Comparison of ENCODE assay signal across 8 mouse cellular contexts in genomic region chr8:91801241-91801811, GRCm38 (mm10). TPM values are rescaled to one million over a fixed set of nuclear protein-coding genes. Genes with fewer than 3 reads are reported as not detected.
DNase-seq lines count a peak whose midpoint lies in the region; ATAC-seq lines count a peak whose summit lies in the region.

No protein-coding gene starts in this region.

- peaks cover 54% of the 10 kb centered on the region for H3K4me1 ChIP-seq in embryonic facial prominence, embryonic 12.5 days
- H3K4me1 ChIP-seq in heart, embryonic 14.5 days (ENCODE audit: control insufficient read depth in 2 of 2, insufficient read depth in 2 of 2, low read length in 2 of 2): peaks cover 30 to 37% of the 10 kb centered on the region in 2 experiments

- peak; percentile 29 for DNase-seq in thymus, postnatal 4 days
- DNase-seq in thymus, postnatal 10 days (ENCODE audit: low spot score in 2 of 2): no peak
- peak; percentile 86 for DNase-seq in kidney, postnatal 10 days
- DNase-seq in lung, postnatal 4 days: peak; percentile 78 to 90
- peak; percentile 41 for DNase-seq in testis, postnatal 10 days (ENCODE audit: low spot score)
- no peak for DNase-seq in layer of hippocampus, adult 8-10 months (ENCODE audit: low spot score in 2 of 2)

- peak overlapping the region; percentile 70 for H3K4me3 ChIP-seq in embryonic facial prominence, embryonic 12.5 days
- H3K4me3 ChIP-seq in heart, embryonic 14.5 days (ENCODE audit: control insufficient read depth in 1 of 2, insufficient read depth in 1 of 2, low read depth in 1 of 2, low read length in 2 of 2): peak overlapping the region; percentile 85 to 86

- no peaks in the 10 kb centered on the region for H3K9me3 ChIP-seq in embryonic facial prominence, embryonic 12.5 days
- no peaks in the 10 kb centered on the region for H3K9me3 ChIP-seq in heart, embryonic 14.5 days (ENCODE audit: control insufficient read depth, low read length)

- no peaks in the 10 kb centered on the region for H3K36me3 ChIP-seq in embryonic facial prominence, embryonic 12.5 days
- peaks cover 6% of the 10 kb centered on the region; the same call in 1 of the 2 replicates for H3K36me3 ChIP-seq in heart, embryonic 14.5 days (ENCODE audit: control insufficient read depth, insufficient read depth, low read length)

- peak overlapping the region; percentile 86 for H3K9ac ChIP-seq in embryonic facial prominence, embryonic 12.5 days
- peak overlapping the region; percentile 94 for H3K9ac ChIP-seq in heart, embryonic 14.5 days (ENCODE audit: low read length)

- peak overlapping the region; percentile 83 for H3K4me2 ChIP-seq in embryonic facial prominence, embryonic 12.5 days (replicated peaks)
- H3K4me2 ChIP-seq in heart, embryonic 14.5 days (ENCODE audit: low read length): peak overlapping the region; percentile 92

- peak; percentile 82 for ATAC-seq in embryonic facial prominence, embryonic 12.5 days (ENCODE audit: insufficient number of reproducible peaks, insufficient read depth, low FRiP score, low TSS enrichment)
- peak; percentile 85 for ATAC-seq in heart, embryonic 14.5 days (ENCODE audit: insufficient number of reproducible peaks, insufficient read depth, low FRiP score, low read depth)

- under 1% methylated on average over 56 of the region's 57 CpGs for WGBS in embryonic facial prominence, embryonic 12.5 days
- WGBS in heart, embryonic 14.5 days: under 1% methylated on average over 45 of the region's 57 CpGs

- H3K27me3 ChIP-seq in embryonic facial prominence, embryonic 12.5 days: peaks cover 65% of the 10 kb centered on the region
- H3K27me3 ChIP-seq in heart, embryonic 14.5 days (ENCODE audit: control insufficient read depth, insufficient read depth, low read length): peaks cover 55% of the 10 kb centered on the region

- H3K27ac ChIP-seq in embryonic facial prominence, embryonic 12.5 days: peak overlapping the region; percentile 97
- peak overlapping the region; percentile 93 to 97 for H3K27ac ChIP-seq in heart, embryonic 14.5 days (replicated peaks in 1 of 2; ENCODE audit: control insufficient read depth in 1 of 2, insufficient read depth in 1 of 2, low read depth in 2 of 2, low read length in 2 of 2)

RNA-seq across cellular contexts. Expression of gene Irx3, which starts 0.5 kb away (rescaled TPM):
- polyA plus RNA-seq in embryonic facial prominence, embryonic 12.5 days (2016; fragmentation: Nextera tagmentation; extraction: Ambion mirVana): 35.0 and 46.7 TPM in 2 replicates
- polyA plus RNA-seq in heart, embryonic 14.5 days (2014; fragmentation: Nextera tagmentation; extraction: Ambion mirVana): 9.8 and 13.1 TPM in 2 replicates
- total RNA-seq in layer of hippocampus, adult 8-10 months (2022): under 1 TPM; 0.23 to 0.71 (median 0.47) TPM

Comparison
In these comparisons a context has a peak if more than half of its experiments do, and no peak if none do; other contexts are left out.
1. DNase-seq: peak in thymus, postnatal 4 days (single experiment), kidney, postnatal 10 days (single experiment), lung, postnatal 4 days (2 of 2) and testis, postnatal 10 days (single experiment); none in thymus, postnatal 10 days (0 of 2) and layer of hippocampus, adult 8-10 months (0 of 2).